Mouse (Mus musculus) spleen, adult 18-20 months (tissue): ENCODE data around the gene Mettl24.

Experiments
- DNase-seq, 2 experiments: peaks; one replicate each; pipeline ENCODE4 v3.0.0; 2022; ENCODE audit warnings: mixed read lengths in 2 of 2

Gene Mettl24

DNA sequence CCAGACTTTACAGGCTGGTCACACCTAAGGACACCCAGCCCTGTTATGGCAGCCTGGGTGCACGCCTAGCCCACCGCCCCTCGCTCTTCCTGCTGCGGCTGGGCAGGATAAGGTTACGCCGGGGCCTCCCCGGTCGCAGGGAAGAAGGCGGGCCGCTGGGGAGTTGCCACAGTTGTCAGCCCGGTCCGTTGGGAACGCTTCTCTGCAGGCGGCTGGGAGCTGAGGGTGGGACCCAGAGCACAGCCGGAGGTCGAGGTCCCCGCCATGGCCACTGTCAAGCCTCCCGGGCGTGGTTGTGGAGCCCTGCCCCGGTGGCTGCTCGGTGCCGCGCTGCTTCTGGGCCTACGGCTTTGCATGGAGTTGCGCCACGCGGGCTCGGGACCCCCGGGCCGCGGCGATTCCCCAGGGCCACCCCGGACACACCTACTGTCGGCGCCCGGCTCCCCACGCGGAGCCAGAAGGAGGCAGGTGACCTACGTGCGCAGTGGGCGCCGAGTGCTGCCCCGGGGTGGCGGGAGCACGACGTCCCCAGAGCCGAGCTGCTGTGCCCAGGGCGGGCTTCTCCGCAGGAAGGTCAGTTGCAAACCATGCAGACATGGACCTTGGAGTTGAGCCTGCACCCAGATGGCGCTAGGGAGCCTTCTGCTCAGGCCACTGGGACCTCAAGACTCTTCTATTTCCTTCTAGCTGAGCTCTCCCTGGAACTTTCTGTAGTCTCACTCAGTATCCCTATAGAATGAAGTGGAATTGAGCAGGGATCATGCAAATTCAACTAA lies at the start of gene Mettl24:
Gene Mettl24 (plus strand): TSS at position 191 of the 776 bp plus-strand sequence.
- DNase-seq, result peak in 1 of 2 experiments; percentile 33

DNA sequence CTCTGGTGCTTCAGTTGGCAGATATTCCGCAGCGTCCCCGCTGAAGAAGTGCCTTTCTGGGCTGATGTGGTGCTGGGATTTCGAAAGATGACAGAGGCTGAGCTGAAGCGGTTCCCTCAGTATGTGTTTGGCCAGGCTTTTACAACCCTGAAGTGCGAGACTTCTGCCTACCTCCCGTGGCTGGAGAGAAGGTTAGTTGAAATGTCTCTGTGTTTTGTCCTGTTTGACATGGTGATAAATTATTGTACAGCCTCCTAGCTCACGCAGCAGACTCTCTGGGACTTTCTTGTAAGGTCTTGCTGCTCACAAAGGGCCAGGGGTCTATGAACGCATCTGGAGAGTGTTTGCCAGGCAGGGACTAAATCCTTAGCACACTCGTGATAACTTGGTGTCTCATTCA lies 45.8 kb upstream of the Mettl24 start:
- no peak for DNase-seq

- DNase-seq, result no peak
Measured at GRCm38 (mm10) chr10:40638276-40638675, 44.8 kb upstream of the Mettl24 start.

- DNase-seq, result no peak
Measured at GRCm38 (mm10) chr10:40638823-40639819, 44.0 kb upstream of the Mettl24 start.

GRCm38 (mm10) chr10:40640406-40640805 lies 42.7 kb upstream of the Mettl24 start:
- no peak for DNase-seq

GRCm38 (mm10) chr10:40641901-40642300 lies 41.2 kb upstream of the Mettl24 start:
- DNase-seq, result no peak

- DNase-seq, result no peak
Measured at GRCm38 (mm10) chr10:40643126-40643525, 40.0 kb upstream of the Mettl24 start.

DNA sequence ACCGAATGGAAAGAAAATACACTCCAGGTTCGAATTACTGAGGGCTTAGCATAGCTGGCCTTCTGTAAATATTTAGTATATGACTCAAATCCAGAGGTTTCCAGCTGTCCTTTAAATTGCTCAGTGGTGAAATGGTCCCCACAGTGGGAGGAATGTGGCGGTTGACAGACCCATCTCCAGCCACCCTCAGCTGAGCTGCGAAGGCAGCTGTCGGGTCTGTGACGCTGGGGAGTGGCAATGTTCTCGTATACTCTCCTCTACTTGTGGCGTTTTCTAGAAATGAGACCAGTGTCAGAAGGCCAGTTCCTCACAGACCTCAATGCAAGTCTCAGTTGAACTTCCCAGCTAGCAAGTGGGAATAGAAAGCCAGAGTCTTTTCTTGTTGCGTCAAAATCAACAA lies 38.6 kb upstream of the Mettl24 start:
- DNase-seq, result no peak

DNA sequence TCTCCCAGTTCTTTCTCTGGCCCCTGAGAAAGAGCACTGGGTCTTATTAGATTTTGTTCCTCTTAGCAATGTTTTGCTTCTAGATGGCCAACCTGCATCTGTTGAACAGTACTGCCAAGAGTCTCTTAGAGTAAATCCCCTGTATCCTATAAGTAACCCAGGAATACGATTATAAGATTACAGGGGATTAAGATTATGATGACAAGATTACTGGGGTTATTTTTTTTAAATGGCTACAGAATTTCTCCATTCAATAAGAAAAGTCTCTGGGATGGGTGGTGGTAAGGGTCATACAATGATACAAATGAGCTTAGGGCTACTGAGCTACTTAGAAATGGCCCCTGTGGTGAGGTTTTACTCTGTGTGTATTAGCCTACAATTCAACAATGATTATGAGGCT lies 37.7 kb upstream of the Mettl24 start:
- no peak for DNase-seq

GRCm38 (mm10) chr10:40648776-40649175 lies 34.3 kb upstream of the Mettl24 start:
- DNase-seq, result no peak

GRCm38 (mm10) chr10:40649634-40650033 lies 33.4 kb upstream of the Mettl24 start:
- DNase-seq, result no peak

DNA sequence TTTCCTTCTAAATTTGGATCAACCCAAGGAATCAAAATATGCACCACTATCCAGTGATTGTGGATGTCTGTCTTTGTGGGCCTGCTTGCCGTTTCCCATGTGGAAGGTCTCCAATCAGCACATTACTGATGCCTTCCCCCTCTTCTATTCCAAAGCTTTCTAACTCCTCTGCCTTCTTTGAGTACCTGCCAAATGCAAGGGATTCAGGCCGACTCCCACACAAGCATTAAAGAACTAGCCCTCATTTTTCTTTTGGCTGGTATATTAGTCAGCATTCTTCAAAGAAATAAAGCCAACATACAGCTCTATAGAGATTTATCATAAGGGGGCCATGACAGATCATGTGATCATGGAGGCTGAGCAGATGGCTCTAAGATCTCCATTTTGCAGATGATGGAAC lies 31.4 kb upstream of the Mettl24 start:
- no peak for DNase-seq

DNA sequence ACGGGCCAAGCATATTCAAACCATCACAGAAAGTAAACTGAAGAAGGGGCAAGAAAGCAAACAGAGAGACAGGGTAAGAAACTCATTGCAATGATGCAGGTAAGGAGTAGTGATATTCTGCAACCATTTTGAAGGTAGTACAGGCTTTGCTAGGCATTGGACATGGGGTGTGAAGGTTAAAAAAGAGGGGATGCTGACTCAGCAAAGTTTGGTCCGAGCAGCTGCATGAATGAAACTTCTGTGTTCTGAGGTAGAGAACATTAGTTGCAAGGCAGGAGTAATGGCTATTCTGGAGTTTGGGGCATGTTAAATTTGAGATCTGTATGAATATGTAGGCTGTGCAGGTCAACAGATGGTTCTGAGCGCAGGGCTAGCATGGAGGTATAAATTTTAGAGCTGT lies 17.8 kb upstream of the Mettl24 start:
- no peak for DNase-seq

GRCm38 (mm10) chr10:40666943-40667342 lies 16.1 kb upstream of the Mettl24 start:
- DNase-seq, result no peak

DNA sequence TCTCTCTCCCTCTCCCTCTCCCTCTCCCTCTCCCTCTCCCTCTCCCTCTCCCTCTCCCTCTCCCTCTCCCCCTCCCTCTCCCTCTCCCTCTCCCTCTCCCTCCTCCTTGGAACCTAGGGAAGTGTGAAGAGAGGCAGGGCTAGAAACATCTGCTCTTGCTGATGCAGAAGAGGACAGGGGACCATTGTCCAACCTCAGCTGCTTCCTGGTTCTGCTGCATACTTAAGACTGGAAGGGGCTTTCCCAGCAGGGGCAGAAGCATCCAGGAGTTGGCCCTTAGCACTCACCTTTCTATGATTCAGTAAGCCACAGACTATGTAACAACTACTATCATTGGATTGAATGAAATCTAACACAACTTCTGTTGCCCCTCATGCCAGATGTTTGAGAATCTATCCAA lies 14.4 kb upstream of the Mettl24 start:
- no peak for DNase-seq

DNA sequence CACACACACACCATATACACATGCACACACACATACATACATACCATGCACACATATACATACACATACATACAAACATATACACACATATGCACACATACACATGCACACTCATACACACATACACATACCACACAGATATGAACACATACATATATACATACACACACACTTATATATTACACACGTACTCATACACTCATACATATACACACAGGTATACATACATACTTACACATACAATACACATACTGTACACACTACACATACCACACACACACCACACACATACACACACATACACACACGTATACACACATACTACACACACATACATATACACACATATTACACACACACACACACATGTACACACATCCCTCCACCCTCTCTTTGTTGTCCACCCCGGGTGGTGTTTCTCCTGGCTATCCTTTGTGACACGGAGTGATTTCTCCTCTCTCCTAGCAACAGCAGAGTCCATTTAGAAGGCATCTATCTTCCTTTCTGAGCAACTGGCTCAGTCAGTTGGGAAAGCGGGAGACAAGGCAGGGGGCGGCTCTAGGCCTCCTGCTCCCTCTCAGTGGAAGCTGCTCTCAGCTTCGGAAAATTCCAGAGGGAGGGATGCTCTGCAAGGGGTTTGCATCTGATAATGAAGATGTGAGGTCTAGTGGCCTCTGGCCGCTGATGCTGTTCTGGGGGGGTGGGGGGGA lies 10.3 kb upstream of the Mettl24 start:
- no peak for DNase-seq

DNA sequence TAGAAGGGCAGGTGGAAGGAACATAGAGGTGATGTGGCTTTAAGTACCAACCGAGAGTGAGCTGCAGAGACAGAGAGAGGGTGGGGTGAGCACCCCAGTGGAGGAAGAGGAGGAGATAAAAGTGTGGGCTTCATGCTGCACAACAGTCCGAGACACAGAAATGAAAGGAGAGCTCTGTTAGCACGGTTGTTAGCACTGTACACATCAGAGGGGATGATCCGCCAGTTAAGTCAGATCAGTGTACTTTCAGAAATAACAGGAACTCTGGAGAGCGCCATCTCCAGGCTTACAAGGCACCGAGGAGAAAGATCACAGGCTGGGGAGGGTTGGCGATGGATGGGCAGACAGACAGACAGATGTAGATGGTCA lies 9.8 kb upstream of the Mettl24 start:
- no peak for DNase-seq

DNA sequence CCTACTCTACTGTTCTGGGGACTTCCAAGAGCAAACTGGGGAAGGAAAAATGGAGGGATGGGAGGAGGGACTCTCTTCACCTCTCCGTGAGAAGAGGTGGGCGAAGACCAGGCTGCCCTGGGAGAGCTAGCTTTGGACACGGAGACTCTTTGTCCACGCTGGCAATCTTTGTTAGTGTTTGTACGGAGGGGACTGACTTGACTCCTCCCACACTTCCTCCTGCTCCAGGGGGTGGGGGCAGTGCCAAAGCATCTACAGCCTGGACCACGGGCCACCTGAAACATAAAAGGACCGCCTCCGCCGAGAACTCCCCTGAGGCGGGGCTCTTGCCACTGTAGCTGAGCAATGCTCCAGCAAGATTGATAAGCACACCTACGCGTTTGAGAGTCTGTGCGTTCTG lies 8.9 kb upstream of the Mettl24 start:
- no peak for DNase-seq

DNA sequence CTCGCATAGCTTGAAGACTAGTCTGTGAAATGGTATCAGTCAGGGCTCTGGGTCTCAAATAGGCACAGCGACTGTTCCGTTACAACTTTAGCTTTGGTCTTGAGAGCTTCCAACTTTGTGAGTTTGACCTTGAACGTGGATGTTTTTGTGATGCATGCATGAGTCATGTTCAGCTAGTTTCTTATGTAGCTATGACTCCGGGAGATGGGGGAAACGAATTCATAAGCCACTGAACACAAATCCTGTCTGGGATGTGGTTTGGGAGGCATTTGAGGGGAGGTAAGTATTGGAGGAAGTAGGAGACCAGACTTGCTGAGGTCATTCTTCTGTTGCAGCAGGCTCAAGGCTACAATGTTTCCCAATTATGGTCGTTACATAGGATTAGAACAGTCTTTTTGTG lies 7.2 kb upstream of the Mettl24 start:
- no peak for DNase-seq

- DNase-seq, result no peak
Measured at GRCm38 (mm10) chr10:40678477-40678876, 4.6 kb upstream of the Mettl24 start.

DNA sequence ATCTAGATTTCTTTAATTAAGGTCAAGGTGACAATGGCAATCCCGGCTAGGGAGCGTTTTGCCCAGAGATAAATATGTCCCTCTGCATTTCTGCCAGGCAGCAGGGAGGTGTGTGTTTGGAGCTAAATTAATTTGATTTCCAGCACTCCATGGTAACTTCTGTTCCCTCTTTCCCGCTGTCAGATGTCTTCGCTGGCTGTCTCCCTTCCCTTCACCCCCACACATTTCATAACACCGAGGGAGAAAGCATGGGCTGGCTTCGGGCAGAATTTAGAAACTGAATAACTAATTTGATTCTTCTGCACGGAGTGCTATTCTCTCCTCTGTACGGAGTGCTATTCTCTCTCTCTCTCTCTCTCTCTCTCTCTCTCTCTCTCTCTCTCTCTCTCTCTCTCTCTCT lies 612 bp upstream of the Mettl24 start:
- DNase-seq, result no peak

DNA sequence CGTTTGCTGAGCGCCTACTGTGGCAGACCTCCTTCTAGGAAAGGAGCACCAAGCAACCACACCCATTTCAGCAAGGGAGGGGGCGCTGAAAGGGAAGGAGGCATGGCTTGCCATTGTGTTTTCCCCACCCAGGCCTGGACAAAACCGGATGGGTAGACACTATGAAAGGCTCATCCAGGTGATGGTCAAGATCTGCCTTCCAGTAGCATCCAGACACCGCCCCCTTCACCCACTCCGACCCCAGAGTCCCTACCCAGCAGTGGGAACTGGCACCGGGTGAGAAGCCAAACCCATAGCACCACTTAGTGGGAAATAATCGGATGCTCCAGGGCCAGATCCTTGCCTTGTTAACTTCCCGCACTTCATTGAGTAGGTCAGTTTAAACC lies 779 bp downstream of the Mettl24 start:
- DNase-seq, result no peak

DNA sequence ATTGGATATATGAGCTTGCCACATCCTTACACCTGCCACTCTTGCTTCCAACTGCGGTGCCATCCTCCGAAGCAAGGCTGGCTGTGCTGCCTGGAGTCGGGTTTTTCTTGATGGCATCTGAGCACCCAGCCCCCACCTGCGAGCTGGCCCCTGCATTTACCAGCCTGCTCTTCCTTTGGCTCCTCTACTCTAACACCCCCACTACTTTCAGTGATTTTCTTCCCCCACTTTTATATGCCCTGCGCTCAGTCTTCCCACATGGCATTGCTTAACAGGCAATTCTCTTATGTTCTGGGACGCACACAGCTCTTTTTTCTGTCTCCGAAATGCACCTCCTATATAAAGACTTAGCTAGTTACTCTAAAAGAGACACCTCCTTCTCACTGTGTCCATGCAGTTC lies 1.2 kb downstream of the Mettl24 start:
- no peak for DNase-seq
